Mouse (Mus musculus): ENCODE results near the gene Hpca.

Gene Hpca

GRCm38 (mm10) chr4:129108624-129109023, 13.2 kb downstream of the Hpca start:
- DNase-seq (ENCODE audit: low read depth, low spot score), result no peak

DNA sequence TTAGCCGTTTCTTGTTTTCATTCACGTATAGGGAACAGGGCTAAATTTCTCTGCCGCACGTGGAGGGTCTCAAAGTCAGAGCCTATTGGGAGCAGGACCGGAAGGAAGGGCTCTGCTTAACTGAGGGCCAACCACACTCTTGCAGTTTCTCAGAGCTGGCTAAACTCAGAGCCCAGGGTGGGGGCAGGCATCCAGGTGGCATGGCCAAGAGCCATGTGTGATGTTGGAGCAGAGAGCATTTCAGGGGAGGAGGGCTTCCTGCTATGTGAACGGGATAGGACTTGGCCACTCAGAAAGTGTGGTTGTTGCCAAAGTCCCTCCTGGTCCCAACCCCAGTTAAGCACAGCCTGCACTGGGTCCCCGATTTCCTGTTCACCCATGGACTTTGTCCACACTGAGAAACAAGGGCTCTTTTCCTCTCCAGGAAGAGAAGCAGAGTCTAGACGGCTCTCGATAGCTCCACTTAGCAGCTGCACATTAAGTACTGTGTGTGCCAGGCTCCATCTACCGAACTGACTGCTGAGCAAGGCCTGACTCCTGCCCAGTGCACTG, 14.4 kb downstream of the Hpca start:
- no peak for DNase-seq (ENCODE audit: low read depth, low spot score)

DNA sequence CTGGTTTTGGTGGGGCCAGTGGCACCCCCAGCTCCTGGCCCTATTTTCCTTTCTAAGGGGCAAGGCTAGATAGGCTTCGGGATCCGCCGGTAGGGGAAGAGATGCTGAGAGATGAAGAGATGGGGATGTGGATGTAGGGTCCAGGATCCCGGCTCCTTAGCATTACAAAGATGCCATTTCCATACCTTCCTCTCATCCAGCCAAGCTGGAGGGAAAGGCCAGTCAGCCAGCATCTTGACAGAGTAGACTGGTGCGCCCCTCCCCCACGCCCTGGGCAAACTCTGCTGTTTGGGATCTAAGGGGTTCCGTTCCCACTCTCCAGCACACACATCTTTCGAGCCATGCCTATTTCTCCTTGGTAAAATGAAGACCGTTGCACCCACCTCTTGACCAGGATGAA, 15.8 kb downstream of the Hpca start:
- DNase-seq (ENCODE audit: low read depth, low spot score), result no peak

DNA sequence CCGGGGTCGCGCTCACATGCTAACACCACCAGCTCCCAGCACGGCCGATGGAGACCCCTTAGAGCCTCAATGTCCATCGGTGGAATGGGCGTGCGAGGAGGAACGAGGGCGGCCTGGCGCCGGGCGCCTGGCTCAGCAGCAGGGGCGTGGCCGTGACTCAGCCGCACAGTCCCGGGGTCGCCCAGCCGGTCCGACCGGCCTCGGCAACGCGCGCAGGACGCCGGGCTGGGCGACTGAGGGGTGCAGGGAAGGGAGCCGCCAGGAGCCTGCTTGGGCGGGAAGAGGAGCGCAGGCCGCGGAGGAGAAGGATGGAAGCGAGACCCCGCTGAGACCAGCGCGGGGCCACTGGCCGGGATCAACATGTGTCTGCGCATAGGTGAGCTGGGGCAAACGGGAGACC, 16.5 kb downstream of the Hpca start, which contains the start of gene Tmem54:
Gene Tmem54 (plus strand): TSS at position 193 of the 400 bp plus-strand sequence.
- DNase-seq (ENCODE audit: low read depth, low spot score), result no peak

GRCm38 (mm10) chr4:129102133-129102829, 19.6 kb downstream of the Hpca start:
- no peak for DNase-seq (ENCODE audit: low read depth, low spot score)

DNA sequence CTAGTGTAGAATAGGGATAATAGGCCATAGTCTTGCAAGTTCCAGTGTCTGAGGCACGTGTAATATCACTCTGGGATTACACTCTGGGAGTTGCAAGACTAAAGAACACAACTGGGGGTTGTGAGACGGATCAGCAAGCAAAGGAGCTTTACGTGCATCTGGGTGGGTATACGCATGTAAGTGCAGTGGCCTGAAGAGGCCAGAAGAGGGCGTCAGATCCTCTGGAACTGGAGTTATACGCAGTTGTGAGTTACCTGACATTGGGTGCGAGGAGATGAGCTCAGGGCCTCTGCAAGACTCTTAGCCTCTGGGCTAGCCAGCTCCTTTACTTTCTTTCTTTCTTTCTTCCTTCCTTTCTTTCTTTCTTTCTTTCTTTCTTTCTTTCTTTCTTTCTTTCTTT, 24.8 kb downstream of the Hpca start:
- DNase-seq (ENCODE audit: low read depth, low spot score), result no peak

GRCm38 (mm10) chr4:129095276-129095675, 26.6 kb downstream of the Hpca start:
- no peak for DNase-seq (ENCODE audit: low read depth, low spot score)

DNA sequence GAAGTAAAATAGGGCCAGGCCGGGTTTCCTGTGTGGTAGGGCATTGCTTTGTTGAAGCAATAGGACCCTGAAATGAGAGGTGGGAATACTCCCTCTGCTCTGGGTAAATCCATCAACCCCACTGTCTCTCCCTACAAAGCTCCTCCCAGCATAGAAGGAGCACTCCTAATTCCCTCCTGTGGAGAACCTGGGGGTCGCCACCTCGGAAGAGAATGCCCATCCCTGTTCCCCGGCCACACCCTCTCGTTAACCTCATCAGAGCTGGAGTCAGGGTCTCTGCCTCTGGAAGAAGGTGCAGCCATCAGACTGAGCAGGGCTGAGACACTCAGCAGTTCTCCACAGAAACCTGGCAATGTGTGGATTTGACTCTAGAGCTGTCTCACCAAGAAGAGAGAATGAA, 34.0 kb downstream of the Hpca start:
- DNase-seq (ENCODE audit: low read depth, low spot score), result no peak

- peak; percentile 71 for DNase-seq (ENCODE audit: low read depth, low spot score)
Observed at GRCm38 (mm10) chr4:129086078-129086477, 35.8 kb downstream of the Hpca start.

GRCm38 (mm10) chr4:129084896-129085295, 36.9 kb downstream of the Hpca start:
- no peak for DNase-seq (ENCODE audit: low read depth, low spot score)

DNA sequence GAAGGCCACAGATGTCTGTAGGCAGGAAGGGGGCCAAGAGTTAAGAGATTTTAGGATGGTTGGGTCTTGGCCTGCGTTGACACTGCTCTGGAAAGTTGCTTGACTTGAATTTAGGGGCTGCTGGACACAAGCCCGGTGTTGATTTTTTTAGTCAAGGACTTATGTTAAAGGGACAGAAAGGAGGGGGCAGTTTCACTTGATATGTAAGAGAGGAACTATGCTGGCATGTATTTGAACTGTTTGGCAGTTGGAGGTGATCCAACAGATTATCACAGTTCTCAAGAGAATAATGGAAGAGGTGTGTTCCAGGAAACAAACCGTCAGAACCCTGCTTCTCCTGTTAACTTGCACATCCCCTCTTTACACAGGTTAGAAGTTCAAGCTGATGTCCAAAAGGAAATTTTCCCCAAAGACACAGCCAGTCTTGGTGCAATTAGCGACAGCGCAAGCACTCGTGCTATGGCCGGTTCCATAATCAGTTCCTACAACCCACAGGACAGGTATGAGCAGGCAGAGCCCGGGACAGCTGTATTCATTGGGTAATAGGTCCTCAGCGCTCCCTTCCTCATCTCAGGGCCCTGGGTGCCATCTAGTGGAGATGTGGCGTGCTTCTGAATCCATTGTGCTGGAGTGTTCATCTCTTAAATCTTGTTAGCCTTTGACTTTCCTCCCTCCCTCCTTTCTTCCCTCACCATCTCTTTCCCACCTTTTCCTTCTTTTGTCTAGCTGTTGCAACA, 39.3 kb downstream of the Hpca start:
- DNase-seq (ENCODE audit: low read depth, low spot score), result peak; percentile 80

GRCm38 (mm10) chr4:129081939-129082338, 39.9 kb downstream of the Hpca start:
- DNase-seq (ENCODE audit: low read depth, low spot score), result no peak

GRCm38 (mm10) chr4:129081512-129081911, 40.3 kb downstream of the Hpca start:
- no peak for DNase-seq (ENCODE audit: low read depth, low spot score)

DNA sequence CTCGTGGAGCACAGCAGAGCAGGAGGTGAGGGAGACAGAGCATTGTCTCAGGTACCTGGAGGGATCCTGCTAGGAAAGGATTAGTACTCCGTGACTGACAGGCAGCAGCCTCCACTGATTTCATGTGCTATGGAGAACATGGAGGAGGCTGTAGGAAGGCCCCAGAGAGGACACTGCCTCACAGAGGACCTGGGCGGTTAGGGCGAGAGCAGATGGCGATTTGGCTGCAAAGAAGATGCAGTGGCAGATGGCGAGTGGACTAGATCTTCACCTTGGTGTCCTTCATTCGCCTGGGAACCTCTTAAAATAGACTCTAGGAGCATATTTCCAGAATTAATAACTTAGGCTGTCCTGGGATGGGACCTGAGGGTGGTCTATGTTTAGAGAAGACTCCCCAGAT, 40.8 kb downstream of the Hpca start:
- no peak for DNase-seq (ENCODE audit: low read depth, low spot score)

DNA sequence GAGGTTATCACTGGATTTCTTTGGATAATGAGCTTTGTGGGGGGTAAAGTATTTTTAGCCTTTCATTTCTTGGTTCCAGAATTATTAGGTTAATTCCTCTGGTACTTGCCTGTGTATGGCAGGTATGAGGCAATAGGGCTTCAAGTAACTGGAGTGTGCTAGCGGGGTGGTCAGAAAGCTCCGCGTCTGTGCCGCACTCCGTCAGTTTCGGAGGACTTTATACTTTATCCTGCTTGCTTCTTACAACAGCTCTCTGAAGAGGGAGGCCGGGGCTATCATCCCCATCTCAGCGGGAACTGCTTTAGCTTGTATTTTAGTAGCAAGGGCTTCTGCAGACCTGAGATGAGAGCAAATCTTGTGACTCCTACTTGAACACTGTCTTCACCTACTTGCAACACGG, 42.7 kb downstream of the Hpca start:
- DNase-seq (ENCODE audit: low read depth, low spot score), result no peak

GRCm38 (mm10) chr4:129068848-129069247, 53.0 kb downstream of the Hpca start:
- DNase-seq (ENCODE audit: low read depth, low spot score), result no peak

- no peak for DNase-seq (ENCODE audit: low read depth, low spot score)
Observed at GRCm38 (mm10) chr4:129067638-129068415, 54.0 kb downstream of the Hpca start.

GRCm38 (mm10) chr4:129065688-129066236, 56.1 kb downstream of the Hpca start:
- DNase-seq (ENCODE audit: low read depth, low spot score), result peak; percentile 65

- no peak for DNase-seq (ENCODE audit: low read depth, low spot score)
Observed at GRCm38 (mm10) chr4:129062281-129063075, 59.4 kb downstream of the Hpca start.

All from A20 (cell line).